In the genomic region with DNA sequence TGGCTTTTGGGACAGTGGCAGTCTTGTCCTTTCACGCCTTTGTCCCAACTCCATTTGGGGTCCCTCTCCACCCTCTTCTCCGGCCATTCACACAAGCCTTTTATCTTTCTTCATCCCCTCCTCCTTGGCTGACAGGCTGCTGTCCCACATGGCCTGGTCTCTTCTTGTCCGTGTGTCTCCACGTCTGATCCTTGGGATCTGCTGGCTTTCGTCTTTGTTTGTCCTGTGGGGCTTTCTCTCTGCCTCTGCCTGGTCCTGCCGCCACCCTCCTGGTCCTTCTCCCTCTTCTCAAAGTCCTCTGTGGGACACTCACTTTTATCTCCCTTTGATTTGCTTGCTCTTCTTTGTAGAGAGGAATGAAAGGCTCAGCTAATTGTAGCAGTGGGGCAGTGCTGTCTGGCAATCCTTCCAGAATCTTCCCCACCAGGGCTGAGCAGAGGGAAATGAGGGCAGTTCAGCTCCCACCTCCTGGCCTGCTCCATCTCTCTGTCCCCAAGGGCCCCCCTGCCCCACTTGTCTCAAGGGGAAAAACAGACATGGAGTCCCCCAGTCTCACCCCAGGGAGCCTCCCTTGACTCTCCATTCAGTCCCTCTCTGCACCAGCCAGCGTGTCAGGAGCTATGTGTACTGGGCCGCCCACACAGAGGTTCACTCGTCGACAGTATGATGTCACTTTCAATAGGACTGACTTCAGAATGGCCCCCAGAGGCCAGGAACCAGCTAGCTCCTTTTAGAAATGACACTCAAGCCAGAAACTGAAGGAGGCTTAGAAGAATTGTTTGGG, we compare ENCODE assay signal across 10 mouse cellular contexts. TPM values are rescaled to one million over a fixed set of nuclear protein-coding genes. Genes with fewer than 3 reads are reported as not detected.
DNase-seq lines count a peak whose midpoint lies in the region; ATAC-seq and TF ChIP-seq lines count a peak whose summit lies in the region.
"Had no signal": no experiment of that assay in that cellular context is flagged by ENCODE, and none has a peak within 500 bp of the region (broad histone marks: within the 10 kb centered on the region; RNA-seq: fewer than 3 reads in every experiment).

No protein-coding gene starts in this region.

- no peak overlapping the region for H3ac ChIP-seq in myocyte (ENCODE audit: control insufficient read depth, insufficient read length)

- H3K4me3 ChIP-seq in lung, embryonic 16.5 days (ENCODE audit: low read length): no peak overlapping the region
- no peak overlapping the region for H3K4me3 ChIP-seq in heart, embryonic 16.5 days (ENCODE audit: low read length)
- peak overlapping the region; percentile 6 for H3K4me3 ChIP-seq in myocyte

- ATAC-seq in lung, embryonic 16.5 days (ENCODE audit: low read depth): peak; percentile 60; the same call in 1 of the 2 replicates
- peak; percentile 75 for ATAC-seq in heart, embryonic 16.5 days (replicated peaks; ENCODE audit: extremely low read depth, insufficient read depth, low FRiP score)

- TF ChIP-seq POLR2A in myocyte (IDR thresholded peaks at IDR 0.05; ENCODE audit: insufficient read length, low read depth): no peak

- H3K27ac ChIP-seq in lung, embryonic 16.5 days (ENCODE audit: low read length): no peak overlapping the region
- H3K27ac ChIP-seq in heart, embryonic 16.5 days (ENCODE audit: low read length): peak overlapping the region; percentile 76

- no peaks in the 10 kb centered on the region for H3K36me3 ChIP-seq in lung, embryonic 16.5 days (ENCODE audit: control insufficient read depth, insufficient read depth, low read length)
- no peaks in the 10 kb centered on the region for H3K36me3 ChIP-seq in heart, embryonic 16.5 days (ENCODE audit: control insufficient read depth, insufficient read depth)
- no peaks in the 10 kb centered on the region for H3K36me3 ChIP-seq in myocyte (ENCODE audit: control insufficient read depth, insufficient read depth)

- no peak overlapping the region for H3K4me2 ChIP-seq in lung, embryonic 16.5 days (ENCODE audit: low read depth, low read length)
- 0 out of 2 replicates have a peak overlapping the region, but pooled peaks have one; percentile 19 for H3K4me2 ChIP-seq in heart, embryonic 16.5 days (ENCODE audit: low read depth, low read length)
- H3K4me2 ChIP-seq in myocyte (ENCODE audit: low read depth): peak overlapping the region; percentile 74

- peaks cover 2% of the 10 kb centered on the region; the same call in 1 of the 2 replicates for H3K4me1 ChIP-seq in lung, embryonic 16.5 days (replicated peaks; ENCODE audit: control insufficient read depth, insufficient read depth, low read length)
- peaks cover 4% of the 10 kb centered on the region for H3K4me1 ChIP-seq in heart, embryonic 16.5 days (ENCODE audit: control insufficient read depth, insufficient read depth, low read length)

- no peak overlapping the region for H3K9ac ChIP-seq in lung, embryonic 16.5 days (ENCODE audit: low read length)
- H3K9ac ChIP-seq in heart, embryonic 16.5 days (ENCODE audit: low read length): peak overlapping the region; percentile 14

- H3K9me3 ChIP-seq in lung, embryonic 16.5 days (ENCODE audit: control insufficient read depth, low read length): no peaks in the 10 kb centered on the region
- H3K9me3 ChIP-seq in heart, embryonic 16.5 days (replicated peaks; ENCODE audit: control insufficient read depth, low read length): no peaks in the 10 kb centered on the region

- 43% methylated on average over 10 of the region's 10 CpGs for WGBS in lung, embryonic 16.5 days
- 42% methylated on average over 10 of the region's 10 CpGs for WGBS in heart, embryonic 16.5 days

- no peaks in the 10 kb centered on the region for H3K79me2 ChIP-seq in myocyte (ENCODE audit: control insufficient read depth, insufficient read depth)

- H3K27me3 ChIP-seq in lung, embryonic 16.5 days (ENCODE audit: control insufficient read depth, insufficient read depth, low read depth, low read length): no peaks in the 10 kb centered on the region
- no peaks in the 10 kb centered on the region for H3K27me3 ChIP-seq in heart, embryonic 16.5 days (ENCODE audit: control insufficient read depth, insufficient read depth, low read length)
- no peaks in the 10 kb centered on the region for H3K27me3 ChIP-seq in myocyte (ENCODE audit: control insufficient read depth, insufficient read depth, insufficient read length)

- DNase-seq in lung, postnatal 25 days (ENCODE audit: low spot score): no peak
- DNase-seq in gastrocnemius, postnatal 25 days: peak; percentile 36
- no peak for DNase-seq in embryo, embryonic 11 days
- no peak for DNase-seq in thymus, adult 18-20 months
- DNase-seq: left cerebral cortex, postnatal 4 days; right cerebral cortex, adult 18-20 months; thymus, postnatal 4 days had no signal

TF ChIP-seq in myocyte, 11 proteins besides CTCF, POLR2A, EP300 and RAD21:
- TF ChIP-seq TCF12 (IDR thresholded peaks at IDR 0.05; ENCODE audit: insufficient read depth, poor library complexity, severe bottlenecking): no peak
- TF ChIP-seq CEBPB (IDR thresholded peaks at IDR 0.05; ENCODE audit: insufficient read depth, poor library complexity, severe bottlenecking): no peak
- no peak for TF ChIP-seq SRF (IDR thresholded peaks at IDR 0.05; ENCODE audit: control insufficient read depth, insufficient read length, low read depth)
- TF ChIP-seq USF1 (IDR thresholded peaks at IDR 0.05; ENCODE audit: low read depth): no peak
- no peak for TF ChIP-seq MYOG (IDR thresholded peaks at IDR 0.05; ENCODE audit: control insufficient read depth in 1 of 3, insufficient read depth in 1 of 3, insufficient read length in 2 of 3, low read depth in 2 of 3)
- TF ChIP-seq POLR2AphosphoS2 (IDR thresholded peaks at IDR 0.05; ENCODE audit: insufficient read length, low read depth): no peak
- no peak for TF ChIP-seq TCF3 (IDR thresholded peaks at IDR 0.05; ENCODE audit: insufficient read length, low read depth)
- no peak for TF ChIP-seq REST (IDR thresholded peaks at IDR 0.05; ENCODE audit: insufficient read depth, insufficient read length)
- TF ChIP-seq MYOD1 (IDR thresholded peaks at IDR 0.05; ENCODE audit: control insufficient read depth in 1 of 3, insufficient read length in 2 of 3, low read depth in 2 of 3): no peak
- TF ChIP-seq MAX (IDR thresholded peaks at IDR 0.05; ENCODE audit: low read depth): no peak
- TF ChIP-seq E2F4 (IDR thresholded peaks at IDR 0.05; ENCODE audit: insufficient read depth): no peak
TF ChIP-seq in myocyte: peak in this region for 0.

RNA-seq across cellular contexts. Expression of a gene that starts 46.3 kb away (rescaled TPM):
- polyA plus RNA-seq in lung, embryonic 16.5 days (2015; fragmentation: Nextera tagmentation; extraction: Ambion mirVana): 6.1 and 6.7 TPM in 2 replicates
- total RNA-seq in gastrocnemius, postnatal 25 days (2021): 1 to 10 TPM; 7.8 to 8.0 TPM
- polyA plus RNA-seq in heart, embryonic 16.5 days (2015; fragmentation: Nextera tagmentation; extraction: Ambion mirVana): 4.3 and 5.8 TPM in 2 replicates
- polyA plus RNA-seq in myocyte (2012; fragmentation: generic; extraction: Trizol): 0.80 TPM
